ENCODE assay signal across 8 mouse cellular contexts in the genomic region with DNA sequence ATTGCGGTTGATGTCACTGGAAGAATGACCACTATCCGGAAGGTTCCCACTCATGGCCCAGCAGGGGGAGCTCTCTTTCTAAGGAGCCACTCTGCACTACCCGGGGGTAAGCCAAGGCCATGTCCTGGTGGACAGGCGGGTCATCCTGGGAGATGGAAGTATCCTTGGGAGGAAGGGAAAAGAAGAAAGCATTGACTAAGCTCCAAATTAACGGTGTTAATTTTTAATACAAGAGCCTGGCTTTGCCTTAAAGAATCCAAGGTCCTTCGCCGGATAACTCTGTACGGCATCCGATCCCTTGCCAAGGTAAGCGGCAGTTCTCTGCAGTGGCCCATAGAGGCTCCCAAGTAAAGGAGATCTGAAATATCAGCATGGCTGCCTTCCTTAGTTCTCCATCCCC. TPM values are rescaled to one million over a fixed set of nuclear protein-coding genes. Genes with fewer than 3 reads are reported as not detected.
DNase-seq lines count a peak whose midpoint lies in the region; ATAC-seq lines count a peak whose summit lies in the region.

No protein-coding gene starts in this region.

- H3K4me1 ChIP-seq in hindbrain, embryonic 13.5 days (replicated peaks): no peaks in the 10 kb centered on the region

- no peaks in the 10 kb centered on the region; the same call in 1 of the 2 replicates for H3K9me3 ChIP-seq in hindbrain, embryonic 13.5 days

- no peaks in the 10 kb centered on the region for H3K36me3 ChIP-seq in hindbrain, embryonic 13.5 days

- H3K4me3 ChIP-seq in hindbrain, embryonic 13.5 days: peak overlapping the region; percentile 24; the same call in 1 of the 2 replicates

- H3K9ac ChIP-seq in hindbrain, embryonic 13.5 days: no peak overlapping the region

- ATAC-seq in hindbrain, embryonic 13.5 days (ENCODE audit: low FRiP score): peak; percentile 83
- peak; percentile 80 for ATAC-seq in megakaryocyte progenitor cell, adult 5-6 weeks (replicated peaks; ENCODE audit: poor library complexity)
- no peak for ATAC-seq in erythroid progenitor cell, adult 5-6 weeks (replicated peaks; ENCODE audit: low FRiP score, poor library complexity, severe bottlenecking)

- H3K27me3 ChIP-seq in hindbrain, embryonic 13.5 days: no peaks in the 10 kb centered on the region

- no peak overlapping the region for H3K27ac ChIP-seq in hindbrain, embryonic 13.5 days

- peak; percentile 78 for DNase-seq in ZHBTc4 (ENCODE audit: low read depth, low spot score)
- peak; percentile 92 to 94 for DNase-seq in cerebellum, postnatal 14 days
- peak; percentile 36 to 55 for DNase-seq in frontal cortex, postnatal 25 days (ENCODE audit: low spot score in 2 of 2)
- peak; percentile 57 to 58 for DNase-seq in layer of hippocampus, postnatal 36 days
- DNase-seq in right cerebral cortex, postnatal 25 days: peak; percentile 37

- 26% methylated on average over 10 of the region's 10 CpGs for WGBS in hindbrain, embryonic 13.5 days

- peak overlapping the region; percentile 41 for H3K4me2 ChIP-seq in hindbrain, embryonic 13.5 days

RNA-seq across cellular contexts. Expression of gene Tial1, which starts 12.8 kb away (rescaled TPM):
- 34.3 and 36.2 TPM in 2 replicates for polyA plus RNA-seq in hindbrain, embryonic 13.5 days (2015; fragmentation: Nextera tagmentation; extraction: Ambion mirVana)
- 100 to 1,000 TPM; 116 to 124 TPM for total RNA-seq in layer of hippocampus, postnatal 36 days (2021)
- total RNA-seq in megakaryocyte progenitor cell, adult 5-6 weeks (2015): 171 and 194 TPM in 2 replicates
- 53.4 and 80.2 TPM in 2 replicates for total RNA-seq in megakaryocyte progenitor cell, adult 5-6 weeks (2017)
- 249 and 259 TPM in 2 replicates for total RNA-seq in erythroid progenitor cell, adult 5-6 weeks (2015; ENCODE audit: low replicate concordance)
- 89.1 and 150 TPM in 2 replicates for total RNA-seq in erythroid progenitor cell, adult 5-6 weeks (2017; ENCODE audit: low replicate concordance)

RNA-seq across cellular contexts. Expression of gene Bag3, which starts 49.1 kb away (rescaled TPM):
- polyA plus RNA-seq in hindbrain, embryonic 13.5 days (2015; fragmentation: Nextera tagmentation; extraction: Ambion mirVana): 3.2 and 3.3 TPM in 2 replicates
- total RNA-seq in layer of hippocampus, postnatal 36 days (2021): 10 to 100 TPM; 12.0 to 13.9 TPM
- 6.8 and 8.5 TPM in 2 replicates for total RNA-seq in megakaryocyte progenitor cell, adult 5-6 weeks (2015)
- total RNA-seq in megakaryocyte progenitor cell, adult 5-6 weeks (2017): 6.2 and 6.4 TPM in 2 replicates
- 1.4 and 2.9 TPM in 2 replicates for total RNA-seq in erythroid progenitor cell, adult 5-6 weeks (2015; ENCODE audit: low replicate concordance)
- total RNA-seq in erythroid progenitor cell, adult 5-6 weeks (2017; ENCODE audit: low replicate concordance): 0.38 and 2.2 TPM in 2 replicates

RNA-seq across cellular contexts. Expression of gene Rgs10, which starts 55.8 kb away (rescaled TPM):
- polyA plus RNA-seq in hindbrain, embryonic 13.5 days (2015; fragmentation: Nextera tagmentation; extraction: Ambion mirVana): 34.0 and 40.2 TPM in 2 replicates
- 10 to 100 TPM; 44.3 to 47.8 TPM for total RNA-seq in layer of hippocampus, postnatal 36 days (2021)
- total RNA-seq in megakaryocyte progenitor cell, adult 5-6 weeks (2015): 77.0 and 92.7 TPM in 2 replicates
- 55.4 and 83.3 TPM in 2 replicates for total RNA-seq in megakaryocyte progenitor cell, adult 5-6 weeks (2017)
- 43.2 and 50.1 TPM in 2 replicates for total RNA-seq in erythroid progenitor cell, adult 5-6 weeks (2015; ENCODE audit: low replicate concordance)
- total RNA-seq in erythroid progenitor cell, adult 5-6 weeks (2017; ENCODE audit: low replicate concordance): 37.1 and 46.5 TPM in 2 replicates

Comparison
In these comparisons a context has a peak if more than half of its experiments do, and no peak if none do; other contexts are left out.
1. DNase-seq: peak in every context shown above with its lines; median percentile 93 in cerebellum, postnatal 14 days; 78 in ZHBTc4; 58 in layer of hippocampus, postnatal 36 days; 46 in frontal cortex, postnatal 25 days; 37 in right cerebral cortex, postnatal 25 days.